Mouse (Mus musculus): ENCODE data around the gene Polr2i. TPM values are rescaled to one million over a fixed set of nuclear protein-coding genes. Genes with fewer than 3 reads are reported as not detected.

Gene Polr2i
- polyA plus RNA-seq (2015; fragmentation: Illumina TruSeq; extraction: RNeasy Lipid Tissue Mini Kit (QIAGEN cat#74804); ENCODE audit: insufficient read depth, low replicate concordance): 7.5 TPM

GRCm38 (mm10) chr7:30231669-30232454 is at the start of gene Polr2i, which contains the start of gene Tbcb:
TSS of gene Polr2i (plus strand) at chr7:30231948.
TSS of gene Tbcb (minus strand) at chr7:30232272.

GRCm38 (mm10) chr7:30183879-30184289 is 47.9 kb upstream of the Polr2i start, which contains the start of gene Cox7a1:
TSS of gene Cox7a1 (plus strand) at chr7:30184144.

GRCm38 (mm10) chr7:30198481-30198971 is 33.2 kb upstream of the Polr2i start, which contains the start of gene Capns1:
TSS of gene Capns1 (minus strand) at chr7:30198811.

GRCm38 (mm10) chr7:30235625-30236024 is 3.9 kb downstream of the Polr2i start, which contains the start of gene Ovol3:
TSS of gene Ovol3 (minus strand) at chr7:30235725.

GRCm38 (mm10) chr7:30279951-30280669 is 48.4 kb downstream of the Polr2i start, which contains the start of the genes Thap8 and Wdr62:
TSS of gene Thap8 (plus strand) at chr7:30280094.
TSS of gene Wdr62 (minus strand) at chr7:30280419.

Other genes starting within 250 kb of the Polr2i start
- gene Zfp568, start 248.0 kb upstream of the Polr2i start, polyA plus RNA-seq (2015; fragmentation: Illumina TruSeq; extraction: RNeasy Lipid Tissue Mini Kit (QIAGEN cat#74804); ENCODE audit: insufficient read depth, low replicate concordance): 11.5 TPM
- gene Zfp14, start 180.6 kb upstream of the Polr2i start, polyA plus RNA-seq (2015; fragmentation: Illumina TruSeq; extraction: RNeasy Lipid Tissue Mini Kit (QIAGEN cat#74804); ENCODE audit: insufficient read depth, low replicate concordance): 6.0 TPM
- gene Zfp82, start 159.0 kb upstream of the Polr2i start, polyA plus RNA-seq (2015; fragmentation: Illumina TruSeq; extraction: RNeasy Lipid Tissue Mini Kit (QIAGEN cat#74804); ENCODE audit: insufficient read depth, low replicate concordance): 10.2 TPM
- 1.5 TPM for gene Gm26920, start 141.5 kb upstream of the Polr2i start, polyA plus RNA-seq (2015; fragmentation: Illumina TruSeq; extraction: RNeasy Lipid Tissue Mini Kit (QIAGEN cat#74804); ENCODE audit: insufficient read depth, low replicate concordance)
- 10.1 TPM for gene Zfp566, start 141.4 kb upstream of the Polr2i start, polyA plus RNA-seq (2015; fragmentation: Illumina TruSeq; extraction: RNeasy Lipid Tissue Mini Kit (QIAGEN cat#74804); ENCODE audit: insufficient read depth, low replicate concordance)
- gene Zfp260, start 137.2 kb upstream of the Polr2i start, polyA plus RNA-seq (2015; fragmentation: Illumina TruSeq; extraction: RNeasy Lipid Tissue Mini Kit (QIAGEN cat#74804); ENCODE audit: insufficient read depth, low replicate concordance): 76.0 TPM
- gene Zfp382, start 110.0 kb upstream of the Polr2i start, polyA plus RNA-seq (2015; fragmentation: Illumina TruSeq; extraction: RNeasy Lipid Tissue Mini Kit (QIAGEN cat#74804); ENCODE audit: insufficient read depth, low replicate concordance): 8.5 TPM
- 56.8 TPM for gene Zfp146, start 62.2 kb upstream of the Polr2i start, polyA plus RNA-seq (2015; fragmentation: Illumina TruSeq; extraction: RNeasy Lipid Tissue Mini Kit (QIAGEN cat#74804); ENCODE audit: insufficient read depth, low replicate concordance)
- not detected for gene Cox7a1, start 47.8 kb upstream of the Polr2i start, polyA plus RNA-seq (2015; fragmentation: Illumina TruSeq; extraction: RNeasy Lipid Tissue Mini Kit (QIAGEN cat#74804); ENCODE audit: insufficient read depth, low replicate concordance)
- 236 TPM for gene Capns1, start 33.1 kb upstream of the Polr2i start, polyA plus RNA-seq (2015; fragmentation: Illumina TruSeq; extraction: RNeasy Lipid Tissue Mini Kit (QIAGEN cat#74804); ENCODE audit: insufficient read depth, low replicate concordance)
- gene Tbcb, start 324 bp downstream of the Polr2i start, polyA plus RNA-seq (2015; fragmentation: Illumina TruSeq; extraction: RNeasy Lipid Tissue Mini Kit (QIAGEN cat#74804); ENCODE audit: insufficient read depth, low replicate concordance): 39.6 TPM
- gene Ovol3, start 3.8 kb downstream of the Polr2i start, polyA plus RNA-seq (2015; fragmentation: Illumina TruSeq; extraction: RNeasy Lipid Tissue Mini Kit (QIAGEN cat#74804); ENCODE audit: insufficient read depth, low replicate concordance): not detected
- 0.23 TPM for gene Thap8, start 48.1 kb downstream of the Polr2i start, polyA plus RNA-seq (2015; fragmentation: Illumina TruSeq; extraction: RNeasy Lipid Tissue Mini Kit (QIAGEN cat#74804); ENCODE audit: insufficient read depth, low replicate concordance)
- 3.9 TPM for gene Wdr62, start 48.5 kb downstream of the Polr2i start, polyA plus RNA-seq (2015; fragmentation: Illumina TruSeq; extraction: RNeasy Lipid Tissue Mini Kit (QIAGEN cat#74804); ENCODE audit: insufficient read depth, low replicate concordance)
- 15.0 TPM for gene Clip3, start 59.8 kb downstream of the Polr2i start, polyA plus RNA-seq (2015; fragmentation: Illumina TruSeq; extraction: RNeasy Lipid Tissue Mini Kit (QIAGEN cat#74804); ENCODE audit: insufficient read depth, low replicate concordance)
- gene Alkbh6, start 76.8 kb downstream of the Polr2i start, polyA plus RNA-seq (2015; fragmentation: Illumina TruSeq; extraction: RNeasy Lipid Tissue Mini Kit (QIAGEN cat#74804); ENCODE audit: insufficient read depth, low replicate concordance): 25.9 TPM
- 3.6 TPM for gene Syne4, start 82.9 kb downstream of the Polr2i start, polyA plus RNA-seq (2015; fragmentation: Illumina TruSeq; extraction: RNeasy Lipid Tissue Mini Kit (QIAGEN cat#74804); ENCODE audit: insufficient read depth, low replicate concordance)
- 1.0 TPM for gene E130208F15Rik, start 89.8 kb downstream of the Polr2i start, polyA plus RNA-seq (2015; fragmentation: Illumina TruSeq; extraction: RNeasy Lipid Tissue Mini Kit (QIAGEN cat#74804); ENCODE audit: insufficient read depth, low replicate concordance)
- 12.5 TPM for gene Sdhaf1, start 91.9 kb downstream of the Polr2i start, polyA plus RNA-seq (2015; fragmentation: Illumina TruSeq; extraction: RNeasy Lipid Tissue Mini Kit (QIAGEN cat#74804); ENCODE audit: insufficient read depth, low replicate concordance)
- gene Lrfn3, start 130.8 kb downstream of the Polr2i start, polyA plus RNA-seq (2015; fragmentation: Illumina TruSeq; extraction: RNeasy Lipid Tissue Mini Kit (QIAGEN cat#74804); ENCODE audit: insufficient read depth, low replicate concordance): 0.40 TPM
- 399 TPM for gene Tyrobp, start 181.8 kb downstream of the Polr2i start, polyA plus RNA-seq (2015; fragmentation: Illumina TruSeq; extraction: RNeasy Lipid Tissue Mini Kit (QIAGEN cat#74804); ENCODE audit: insufficient read depth, low replicate concordance)
- 34.7 TPM for gene Hcst, start 187.9 kb downstream of the Polr2i start, polyA plus RNA-seq (2015; fragmentation: Illumina TruSeq; extraction: RNeasy Lipid Tissue Mini Kit (QIAGEN cat#74804); ENCODE audit: insufficient read depth, low replicate concordance)
- 36.4 TPM for gene Nfkbid, start 189.8 kb downstream of the Polr2i start, polyA plus RNA-seq (2015; fragmentation: Illumina TruSeq; extraction: RNeasy Lipid Tissue Mini Kit (QIAGEN cat#74804); ENCODE audit: insufficient read depth, low replicate concordance)
- gene Aplp1, start 213.6 kb downstream of the Polr2i start, polyA plus RNA-seq (2015; fragmentation: Illumina TruSeq; extraction: RNeasy Lipid Tissue Mini Kit (QIAGEN cat#74804); ENCODE audit: insufficient read depth, low replicate concordance): 0.81 TPM
- not detected for gene Kirrel2, start 225.7 kb downstream of the Polr2i start, polyA plus RNA-seq (2015; fragmentation: Illumina TruSeq; extraction: RNeasy Lipid Tissue Mini Kit (QIAGEN cat#74804); ENCODE audit: insufficient read depth, low replicate concordance)
- 0.26 TPM for gene Nphs1, start 226.4 kb downstream of the Polr2i start, polyA plus RNA-seq (2015; fragmentation: Illumina TruSeq; extraction: RNeasy Lipid Tissue Mini Kit (QIAGEN cat#74804); ENCODE audit: insufficient read depth, low replicate concordance)